Mouse (Mus musculus) large intestine, adult 2 months (tissue): Measurements from ENCODE around the gene Fgfr2. TPM values are rescaled to one million over a fixed set of nuclear protein-coding genes. Genes with fewer than 3 reads are reported as not detected.

Experiments
- DNase-seq: peaks from one replicate; pipeline ENCODE4 v3.0.0-alpha.2; 2012; ENCODE audit warnings: low read depth, low spot score
- WGBS: fragments of 180-500 bp; shearing (Covaris S2); methylation state at CpG from one replicate; pipeline ENCODE4 v1.1.7; 2018; 5-methylcytosine and 5-hydroxymethylcytosine counted together
- polyA plus RNA-seq: library from polyadenylated mRNA; depleted of rRNA; stranded (reverse); fragments of >200 nt; gene quantifications from 2 replicates; pipeline ENCODE4 v1.2.3, GENCODE M21; 2012

Gene Fgfr2
- polyA plus RNA-seq, 1 experiment: 35.0 TPM

DNA sequence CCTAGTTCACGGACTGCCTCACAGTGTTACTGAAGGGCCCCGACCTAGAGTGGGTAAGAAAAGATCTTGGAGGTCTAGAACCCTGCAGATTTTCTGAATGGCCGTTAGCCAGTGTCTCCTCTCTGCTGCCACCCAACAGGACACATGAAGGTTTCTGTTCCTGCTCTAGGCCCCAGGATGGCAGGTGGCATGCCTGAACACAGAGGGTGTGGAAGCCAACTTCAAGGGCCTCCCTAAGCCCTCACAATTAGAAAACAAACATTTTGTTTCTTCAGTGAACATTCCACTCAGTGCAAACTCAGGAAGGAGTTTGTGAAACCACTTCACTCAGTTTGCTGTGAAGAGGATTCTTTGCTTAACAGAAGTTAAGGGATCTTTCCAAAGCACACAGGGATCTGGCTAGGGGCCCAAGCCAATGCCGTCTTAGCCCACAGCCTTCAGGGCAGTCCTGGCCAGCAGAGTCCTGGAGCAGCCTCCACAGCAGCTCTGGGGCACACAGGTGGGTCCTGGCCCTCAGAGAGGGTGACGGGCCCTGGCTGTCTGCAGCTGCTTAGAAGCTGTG lies 398.6 kb downstream of the Fgfr2 start:
- WGBS: 71% methylated on average over 5 of the region's 5 CpGs
- DNase-seq: no peak

GRCm38 (mm10) chr7:132723906-132724305 lies 399.2 kb downstream of the Fgfr2 start:
- 57% methylated on average over 11 of the region's 11 CpGs for WGBS
- no peak for DNase-seq

GRCm38 (mm10) chr7:132722401-132723370 lies 400.5 kb downstream of the Fgfr2 start:
- 95% methylated on average over 12 of the region's 12 CpGs for WGBS
- no peak for DNase-seq

GRCm38 (mm10) chr7:132720562-132720961 lies 402.6 kb downstream of the Fgfr2 start:
- DNase-seq: no peak
- 93% methylated on average over 8 of the region's 8 CpGs for WGBS

- 87% methylated on average over 4 of the region's 4 CpGs for WGBS
- no peak for DNase-seq
Observed at GRCm38 (mm10) chr7:132719570-132719969, 403.6 kb downstream of the Fgfr2 start.

- 97% methylated on average over 4 of the region's 4 CpGs for WGBS
- DNase-seq: no peak
Observed at GRCm38 (mm10) chr7:132715259-132715658, 407.9 kb downstream of the Fgfr2 start.

GRCm38 (mm10) chr7:132714236-132714923 lies 408.8 kb downstream of the Fgfr2 start:
- no peak for DNase-seq
- WGBS: 58% methylated on average over 6 of the region's 6 CpGs

DNA sequence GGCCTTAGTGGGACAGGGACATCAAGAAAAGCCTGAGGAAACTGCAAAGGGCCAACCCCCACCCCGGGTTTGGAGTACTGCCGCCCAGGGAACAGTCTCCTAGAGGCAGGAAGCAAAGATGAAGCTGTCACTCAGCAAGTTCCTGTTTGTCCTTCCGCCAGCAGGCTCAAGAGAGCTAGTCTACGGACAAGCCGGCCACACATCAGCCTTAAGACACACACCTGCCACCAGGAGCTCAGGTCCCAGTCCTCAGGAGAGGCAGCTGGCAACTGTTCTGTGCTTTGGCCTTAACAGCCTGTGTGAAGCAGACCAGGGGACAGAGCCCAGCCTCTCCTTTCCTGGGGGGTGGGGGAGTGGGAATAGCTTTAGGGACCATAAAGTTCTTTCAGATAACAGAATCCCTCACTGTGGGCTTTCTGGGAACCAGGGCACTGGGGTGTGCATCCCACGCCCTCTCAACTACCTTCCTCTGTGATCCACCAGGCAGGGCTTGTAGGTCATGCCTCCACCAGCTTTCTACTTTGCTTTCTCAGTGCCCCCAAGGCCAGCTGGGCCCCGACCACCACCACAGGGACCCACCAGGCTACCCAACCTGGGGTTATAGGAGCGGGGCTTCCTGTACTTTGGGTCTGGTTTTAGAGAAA lies 409.5 kb downstream of the Fgfr2 start:
- WGBS: 53% methylated on average over 8 of the region's 8 CpGs

DNA sequence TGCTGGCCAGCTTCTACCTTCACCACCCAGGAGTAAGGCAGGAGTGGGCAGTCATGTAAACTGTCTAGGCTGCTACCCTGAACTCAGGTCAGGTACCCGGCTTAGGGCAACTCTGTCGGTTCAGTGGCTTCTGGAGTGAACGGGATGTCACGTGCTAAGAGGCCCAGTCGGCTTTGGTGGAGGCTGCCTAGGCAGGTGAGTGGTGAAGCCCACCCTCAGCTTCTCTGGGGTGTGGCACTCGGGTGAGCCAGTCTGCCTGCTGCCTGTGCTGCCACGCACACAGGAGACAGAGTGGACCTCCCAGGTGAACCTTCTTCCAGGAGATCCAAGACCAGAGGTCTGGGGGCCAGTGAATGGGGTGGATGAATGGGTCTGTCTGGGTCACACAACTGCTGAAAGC lies 410.2 kb downstream of the Fgfr2 start:
- DNase-seq: no peak
- WGBS: 85% methylated on average over 7 of the region's 7 CpGs

More for the DNA sequence above, 409.5 kb downstream of the Fgfr2 start:
- DNase-seq: no peak

GRCm38 (mm10) chr7:132712044-132712708 lies 411.0 kb downstream of the Fgfr2 start:
- no peak for DNase-seq
- 60% methylated on average over 16 of the region's 16 CpGs for WGBS

DNA sequence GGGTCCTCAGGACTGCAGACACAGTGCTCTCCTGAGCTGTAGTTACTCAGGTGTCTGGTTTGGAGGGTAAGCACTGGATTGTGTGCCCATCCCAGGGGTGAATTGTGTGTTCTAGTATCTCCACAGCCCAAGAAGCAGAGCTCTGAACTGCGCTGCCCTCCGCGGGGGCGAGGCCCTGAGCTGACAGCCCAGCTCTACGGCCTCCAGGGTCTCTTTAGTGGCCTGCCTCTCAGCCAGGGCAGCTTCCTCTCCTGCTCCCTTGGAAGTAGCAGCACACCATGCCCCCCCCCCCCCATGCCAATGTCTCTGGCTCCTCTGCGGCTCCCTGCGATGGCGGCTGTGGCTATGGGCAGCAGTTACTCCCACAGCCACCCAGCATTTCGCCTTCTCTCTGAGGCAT lies 411.6 kb downstream of the Fgfr2 start:
- 87% methylated on average over 9 of the region's 9 CpGs for WGBS
- no peak for DNase-seq

GRCm38 (mm10) chr7:132705130-132705529 lies 418.0 kb downstream of the Fgfr2 start:
- WGBS: 86% methylated on average over 7 of the region's 7 CpGs
- no peak for DNase-seq

- 87% methylated on average over 8 of the region's 8 CpGs for WGBS
- no peak for DNase-seq
Observed at GRCm38 (mm10) chr7:132704310-132704875, 418.8 kb downstream of the Fgfr2 start.

GRCm38 (mm10) chr7:132703515-132704309 lies 419.4 kb downstream of the Fgfr2 start:
- no peak for DNase-seq
- 71% methylated on average over 9 of the region's 9 CpGs for WGBS

DNA sequence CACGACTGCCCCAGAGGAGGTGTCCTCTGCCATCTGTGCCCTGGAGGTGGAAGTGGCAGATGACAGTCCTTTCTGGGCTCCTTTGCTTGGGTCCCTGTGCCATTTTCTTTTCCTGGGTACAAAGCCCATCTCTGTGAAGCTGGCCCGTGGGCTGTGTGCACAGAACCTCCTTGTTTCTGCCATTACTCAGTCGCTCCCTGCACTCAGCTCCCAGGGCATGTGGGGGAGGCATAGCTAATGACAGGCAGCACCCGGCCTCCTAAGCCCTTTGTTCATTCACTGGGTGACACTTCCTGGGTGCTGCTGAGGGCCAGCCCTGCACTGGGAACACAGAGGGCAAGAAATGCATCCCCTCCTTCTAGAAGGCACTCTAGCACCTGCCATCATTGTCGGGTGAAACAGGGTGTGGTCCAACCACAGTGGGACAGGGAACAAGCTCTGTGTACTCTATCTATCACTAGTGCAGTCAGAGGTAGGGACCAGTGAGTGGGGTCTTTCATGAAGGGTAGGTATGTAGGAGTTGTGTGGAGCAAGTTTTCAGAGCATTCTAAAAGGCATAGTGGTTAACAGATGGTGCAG lies 420.6 kb downstream of the Fgfr2 start:
- DNase-seq: no peak

DNA sequence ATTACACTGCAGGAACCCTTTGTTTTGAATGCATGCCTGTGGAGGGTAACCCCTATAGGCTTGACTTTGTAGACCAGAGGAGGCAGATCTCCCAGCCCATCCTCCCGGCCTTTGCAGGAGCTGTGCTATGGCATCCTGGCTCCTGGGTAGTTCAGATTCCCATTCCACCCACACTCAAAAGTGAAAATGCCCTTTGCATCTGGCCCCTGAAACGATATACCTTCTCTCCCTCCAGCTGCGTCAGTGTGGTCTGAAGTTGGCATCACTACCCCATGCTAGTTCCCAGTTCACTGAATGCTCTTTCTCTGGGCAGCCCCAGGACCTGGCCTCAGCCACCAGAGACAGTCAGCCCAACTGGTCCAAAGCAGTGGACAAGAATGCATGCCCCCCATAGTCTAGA lies 421.1 kb downstream of the Fgfr2 start:
- WGBS: 93% methylated on average over 3 of the region's 3 CpGs
- no peak for DNase-seq

More for the DNA sequence above, 420.6 kb downstream of the Fgfr2 start:
- 52% methylated on average over 5 of the region's 5 CpGs for WGBS

- DNase-seq: no peak
- WGBS: 58% methylated on average over 3 of the region's 3 CpGs
Observed at GRCm38 (mm10) chr7:132701412-132701811, 421.7 kb downstream of the Fgfr2 start.

DNA sequence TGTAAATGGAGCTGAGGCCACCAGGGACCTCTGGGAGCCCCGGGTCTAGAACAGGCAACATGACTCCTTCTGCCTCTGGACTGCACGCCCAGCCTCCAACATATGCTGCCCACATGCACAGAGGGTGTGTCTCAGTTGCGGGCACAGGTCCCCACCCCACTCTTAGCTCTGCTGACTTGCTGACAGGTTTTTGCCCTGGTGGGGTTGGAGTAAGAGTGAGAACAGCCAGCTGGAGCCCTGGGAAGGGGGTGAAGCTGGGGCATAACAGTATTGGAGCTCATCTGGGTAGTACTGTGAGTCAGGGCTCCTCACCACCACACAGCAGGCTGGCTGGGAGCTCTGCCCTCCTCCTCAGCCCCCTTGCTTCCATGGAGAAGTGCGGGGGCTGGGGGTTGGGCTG lies 423.0 kb downstream of the Fgfr2 start:
- 80% methylated on average over 4 of the region's 4 CpGs for WGBS
- DNase-seq: no peak
